Mouse (Mus musculus) ES-E14 (cell line): Measurements from ENCODE around the gene Tram2. TPM values are rescaled to one million over a fixed set of nuclear protein-coding genes. Genes with fewer than 3 reads are reported as not detected.

Source experiments
- DNase-seq: peaks from one replicate; pipeline ENCODE4 v3.0.0-alpha.2; 2013; ENCODE audit warnings: low read depth, low spot score
- H3K27ac ChIP-seq: 2 replicates; pipeline ENCODE4 v1.5.1; 2012; ENCODE audit warnings: low read depth, mild to moderate bottlenecking, low read length, moderate library complexity, mixed read lengths; ENCODE audit not compliant: poor library complexity, insufficient read depth, severe bottlenecking
- H3K36me3 ChIP-seq: 2 replicates; pipeline ENCODE4 v1.6.1; 2012; ENCODE audit warnings: mild to moderate bottlenecking, low read length, moderate library complexity, mixed read lengths; ENCODE audit not compliant: control insufficient read depth, poor library complexity, insufficient read depth, severe bottlenecking
- H3K4me1 ChIP-seq, 2 experiments: fragments of 150-350 bp in 1 of 2; sonication (generic) in 1 of 2; 2 replicates each; pipeline ENCODE4 v1.6.1; 2012; ENCODE audit warnings: low read length in 2 of 2, mild to moderate bottlenecking in 1 of 2, mixed read lengths in 1 of 2; ENCODE audit not compliant: control insufficient read depth in 2 of 2, insufficient read depth in 2 of 2, poor library complexity in 1 of 2
- H3K4me3 ChIP-seq, 2 experiments: fragments of 150-350 bp in 1 of 2; sonication (generic) in 1 of 2; 2 replicates each; pipeline ENCODE4 v1.5.1; 2012; ENCODE audit warnings: low read length in 2 of 2, low read depth in 1 of 2, mild to moderate bottlenecking in 1 of 2, mixed read lengths in 1 of 2; ENCODE audit not compliant: insufficient read depth in 1 of 2, poor library complexity in 1 of 2, severe bottlenecking in 1 of 2
- H3K9ac ChIP-seq: 2 replicates; pipeline ENCODE4 v1.6.1; 2012; ENCODE audit warnings: low read depth, mild to moderate bottlenecking, low read length, mixed read lengths; ENCODE audit not compliant: poor library complexity, insufficient read depth, severe bottlenecking
- H3K9me3 ChIP-seq: fragments of 150-350 bp; sonication (generic); 2 replicates; pipeline ENCODE4 v1.6.1; 2012; ENCODE audit warnings: low read depth, mild to moderate bottlenecking, low read length; ENCODE audit not compliant: control insufficient read depth, insufficient read depth
- CHD2 ChIP-seq: IDR thresholded peaks from 2 replicates; pipeline ENCODE4 v1.6.1; 2014; ENCODE audit warnings: mild to moderate bottlenecking, low read depth, low read length, inconsistent platforms
- HCFC1 ChIP-seq: IDR thresholded peaks from 2 replicates; pipeline ENCODE4 v1.6.1; 2012; ENCODE audit warnings: low read length, inconsistent platforms, borderline replicate concordance; ENCODE audit not compliant: insufficient read depth
- MAFK ChIP-seq: IDR thresholded peaks from 2 replicates; pipeline ENCODE4 v1.6.1; 2014; ENCODE audit warnings: mild to moderate bottlenecking, low read depth, low read length, inconsistent platforms; ENCODE audit not compliant: insufficient read depth
- ZC3H11A ChIP-seq: IDR thresholded peaks from 2 replicates; pipeline ENCODE4 v1.6.1; 2012; ENCODE audit warnings: low read depth, mild to moderate bottlenecking, inconsistent platforms, low read length, borderline replicate concordance
- ZNF384 ChIP-seq: IDR thresholded peaks from 2 replicates; pipeline ENCODE4 v1.6.1; 2012; ENCODE audit warnings: low read depth, low read length, inconsistent platforms
- in situ Hi-C, 2 experiments: fragments of 600-800 bp; cut with MboI; formaldehyde crosslinking; loops; one replicate each; pipeline ENCODE4 v1.15.1; 2025; ENCODE audit warnings: low sequenced_read_pairs in 2 of 2, inconsistent platforms in 1 of 2; ENCODE audit not compliant: unreplicated experiment in 2 of 2
- total RNA-seq: library from RNA; depleted of rRNA; stranded (reverse); fragments of 300-350 nt; gene quantifications from 2 replicates; pipeline ENCODE4 v1.2.3, GENCODE M21; 2012

Tram2 gene
- total RNA-seq, 1 experiment = 5.1 TPM

GRCm38 (mm10) chr1:21025203-21025602 is 53.8 kb downstream of the Tram2 start:
- Histone ChIP-seq H3K27ac (no peak overlapping the region), H3K9me3 (no peaks in the 10 kb centered on the region), H3K4me1 (no peaks in the 10 kb centered on the region), H3K9ac (no peak overlapping the region), H3K36me3 (no peaks in the 10 kb centered on the region), H3K4me3 (no peak overlapping the region)
- TF ChIP-seq HCFC1 (no peak), CHD2 (no peak), ZNF384 (no peak), MAFK (no peak), ZC3H11A (no peak)
- DNase-seq = no peak
- in situ Hi-C loops = no loop called here

DNA sequence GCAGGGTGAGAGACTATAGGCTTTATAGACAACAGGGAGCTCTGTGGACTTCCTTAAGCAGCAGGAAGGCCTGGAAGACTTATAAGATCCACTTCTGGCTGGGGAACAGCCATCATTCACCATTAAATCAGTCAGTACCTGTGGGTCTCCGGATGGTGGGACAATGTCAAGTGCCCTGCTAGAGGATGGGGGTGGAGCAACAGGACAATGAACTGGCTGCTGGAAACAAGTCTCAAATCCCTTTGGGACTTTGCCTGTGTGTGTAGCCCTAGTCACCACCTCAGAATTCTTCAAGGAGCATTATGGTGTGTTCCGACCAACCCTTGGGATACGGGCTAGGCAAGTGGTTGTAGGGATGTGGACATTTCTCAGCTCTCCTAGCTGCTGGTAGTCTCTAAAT is 55.9 kb downstream of the Tram2 start:
- in situ Hi-C loops = no loop called here
- no peak for DNase-seq

DNA sequence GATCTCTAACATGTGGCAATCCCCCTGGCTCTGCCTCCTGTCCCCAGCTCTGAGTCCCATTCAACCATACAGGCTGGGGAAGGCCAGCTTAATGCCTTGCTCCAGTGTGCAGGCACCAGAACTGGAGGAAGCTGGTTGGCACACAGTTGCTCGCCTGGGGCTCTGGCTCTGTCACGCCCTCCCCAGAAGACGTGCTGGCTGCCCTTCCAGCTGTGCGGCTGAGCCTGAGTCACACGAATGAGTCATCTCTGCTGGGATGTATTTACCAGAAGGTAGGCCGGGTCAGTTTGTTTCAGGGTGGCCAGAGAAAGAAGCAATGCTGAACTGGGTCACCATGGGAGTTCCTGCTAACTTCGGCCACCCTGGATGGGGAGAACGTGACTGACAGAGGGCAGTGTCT is 64.6 kb downstream of the Tram2 start:
- Histone ChIP-seq H3K9me3 (no peaks in the 10 kb centered on the region), H3K27ac (no peak overlapping the region), H3K4me1 (no peaks in the 10 kb centered on the region), H3K4me3 (no peak overlapping the region), H3K9ac (no peak overlapping the region), H3K36me3 (no peaks in the 10 kb centered on the region)
- DNase-seq = no peak
- no peak for TF ChIP-seq MAFK
- in situ Hi-C loops = no loop called here

More for the DNA sequence above, 55.9 kb downstream of the Tram2 start:
- H3K27ac ChIP-seq = no peak overlapping the region
- H3K9ac ChIP-seq = no peak overlapping the region
- no peak for TF ChIP-seq ZC3H11A
- TF ChIP-seq HCFC1 = no peak
- TF ChIP-seq CHD2 = no peak
- TF ChIP-seq MAFK = no peak
- TF ChIP-seq ZNF384 = no peak
- H3K4me1 ChIP-seq = no peaks in the 10 kb centered on the region
- no peaks in the 10 kb centered on the region for H3K9me3 ChIP-seq
- H3K4me3 ChIP-seq = no peak overlapping the region
- H3K36me3 ChIP-seq = no peaks in the 10 kb centered on the region

GRCm38 (mm10) chr1:21010282-21010800 is 68.7 kb downstream of the Tram2 start:
- Histone ChIP-seq H3K9ac (no peak overlapping the region), H3K4me1 (no peaks in the 10 kb centered on the region)

GRCm38 (mm10) chr1:21008891-21009290 is 70.1 kb downstream of the Tram2 start:
- no peaks in the 10 kb centered on the region for H3K9me3 ChIP-seq
- H3K4me3 ChIP-seq = no peak overlapping the region
- no peaks in the 10 kb centered on the region for H3K4me1 ChIP-seq
- in situ Hi-C loops = no loop called here
- no peak overlapping the region for H3K9ac ChIP-seq
- TF ChIP-seq HCFC1 = no peak
- TF ChIP-seq CHD2 = no peak
- TF ChIP-seq ZNF384 = no peak
- TF ChIP-seq ZC3H11A = no peak
- TF ChIP-seq MAFK = no peak
- H3K36me3 ChIP-seq = no peaks in the 10 kb centered on the region
- no peak for DNase-seq
- H3K27ac ChIP-seq = no peak overlapping the region

More at GRCm38 (mm10) chr1:21010282-21010800, 68.7 kb downstream of the Tram2 start:
- no peaks in the 10 kb centered on the region for H3K36me3 ChIP-seq
- no peak overlapping the region for H3K27ac ChIP-seq
- in situ Hi-C loops = no loop called here
- H3K9me3 ChIP-seq = no peaks in the 10 kb centered on the region
- DNase-seq = no peak
- no peak overlapping the region for H3K4me3 ChIP-seq
- TF ChIP-seq HCFC1 (no peak), ZC3H11A (no peak), MAFK (no peak), CHD2 (no peak), ZNF384 (no peak)
